Mouse (Mus musculus) spleen, postnatal 4 days (tissue): ENCODE results near the gene H2-Eb1.

ENCODE experiments used
- DNase-seq, 2 experiments: peaks; one replicate each; pipeline ENCODE4 v3.0.0; 2022; ENCODE audit warnings: low spot score in 2 of 2

Gene H2-Eb1

DNA sequence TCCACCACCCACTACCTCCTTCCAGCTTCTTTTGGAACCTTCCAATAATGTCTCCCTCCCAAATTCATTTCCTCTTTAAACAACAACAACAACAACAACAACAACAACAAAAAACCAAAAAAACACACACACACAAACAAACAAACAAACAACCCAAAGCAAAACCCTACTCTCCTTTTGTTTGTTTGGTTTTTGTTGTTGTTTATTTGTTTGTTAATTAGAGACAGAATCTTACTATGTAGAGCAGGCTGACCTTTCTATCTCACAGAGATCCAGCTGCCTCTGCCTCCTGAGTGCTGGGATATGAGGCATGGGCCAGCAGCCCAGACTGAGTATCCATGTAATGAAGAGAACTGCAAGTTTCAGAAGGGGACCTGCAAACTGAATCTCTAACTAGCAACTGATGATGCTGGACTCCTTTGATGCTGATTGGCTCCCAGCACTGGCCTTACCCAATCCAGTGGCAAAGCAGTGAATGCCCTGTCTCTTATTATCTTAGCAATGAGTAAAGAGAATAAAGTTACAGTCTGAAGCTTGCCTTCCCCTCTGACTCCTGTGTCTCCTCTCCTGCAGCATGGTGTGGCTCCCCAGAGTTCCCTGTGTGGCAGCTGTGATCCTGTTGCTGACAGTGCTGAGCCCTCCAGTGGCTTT is at the start of gene H2-Eb1:
H2-Eb1 (plus strand) TSS at position 488 of the 651 bp plus-strand sequence.
- DNase-seq = peak; percentile 82 to 86

DNA sequence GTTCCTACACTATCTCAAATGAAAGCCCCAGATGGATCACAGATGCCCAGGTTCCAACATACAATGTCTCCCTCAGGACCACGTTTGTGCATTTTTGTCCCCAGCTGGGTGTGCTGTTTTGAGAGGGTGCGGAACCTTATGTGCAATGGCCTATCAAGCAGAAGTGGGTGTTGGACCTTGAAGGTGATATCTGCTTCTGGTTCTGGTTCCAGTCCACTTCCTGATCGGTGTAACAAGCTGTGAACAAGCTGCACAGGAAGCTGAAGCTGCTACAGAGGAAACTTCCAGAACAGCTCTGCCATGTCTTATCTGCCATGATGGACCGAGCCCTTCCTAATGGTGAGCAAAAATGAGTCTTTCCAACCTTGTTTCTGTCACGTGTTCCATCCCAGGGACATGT is 49.2 kb upstream of the H2-Eb1 start:
- DNase-seq = no peak

DNA sequence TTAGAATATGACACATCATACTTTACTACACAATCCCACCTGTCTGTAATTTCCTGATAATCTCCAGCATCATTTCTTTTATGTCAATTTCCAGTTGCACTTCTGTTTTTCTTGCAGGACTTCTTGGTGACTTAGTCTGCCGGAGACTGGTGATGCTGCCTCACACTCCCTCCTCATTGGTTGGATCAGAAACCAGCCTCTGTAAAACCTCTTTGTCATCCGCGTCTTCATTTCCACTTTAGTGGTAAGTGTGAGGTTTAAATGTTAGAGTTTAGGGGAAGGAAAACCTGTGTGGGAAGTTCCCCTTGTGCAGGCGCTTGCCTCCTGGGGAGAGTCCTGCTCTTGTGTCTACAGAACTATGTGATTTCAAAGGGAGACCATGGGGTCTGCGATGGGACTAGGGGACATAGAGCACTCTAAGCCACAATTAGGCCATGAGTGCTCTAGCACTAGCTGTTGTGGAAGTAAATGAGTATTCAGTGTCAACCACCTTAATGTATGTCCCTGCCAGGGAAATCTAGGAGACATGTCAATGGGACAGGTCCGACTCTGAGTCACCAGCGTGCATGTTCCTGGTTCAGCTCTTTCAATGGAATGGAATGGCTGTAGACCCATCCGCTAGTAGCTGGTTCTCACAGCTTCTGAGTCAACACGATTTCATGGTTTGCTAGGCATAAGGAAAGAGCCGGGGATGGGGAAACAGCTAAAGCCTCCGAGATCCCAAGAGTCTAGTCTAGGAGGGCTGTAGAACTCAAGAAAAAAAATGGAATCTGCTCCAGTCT is 47.9 kb upstream of the H2-Eb1 start, which contains the start of gene H2-Ab1:
H2-Ab1 (plus strand) TSS at position 96 of the 782 bp plus-strand sequence.
- peak; percentile 83 to 93 for DNase-seq

DNA sequence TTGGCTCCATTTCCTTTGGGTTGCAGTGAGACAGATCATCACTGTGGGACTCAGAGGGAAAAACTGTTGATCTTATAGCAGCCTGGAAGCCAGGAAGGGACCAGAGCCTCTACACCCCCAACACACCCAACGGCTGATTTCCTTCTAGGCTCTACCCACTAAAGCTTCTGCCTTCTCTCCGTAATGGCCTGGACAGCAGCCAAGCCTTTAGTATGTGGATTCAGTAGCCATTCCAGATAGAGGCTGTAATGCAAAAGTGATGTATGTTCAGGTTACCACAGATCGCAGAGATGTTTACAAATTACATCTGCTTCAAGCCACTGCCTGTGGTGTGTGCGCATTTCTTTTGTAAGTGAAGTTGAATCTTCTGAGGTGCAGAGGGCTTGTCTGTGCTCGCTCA is 45.1 kb upstream of the H2-Eb1 start:
- DNase-seq = no peak

DNA sequence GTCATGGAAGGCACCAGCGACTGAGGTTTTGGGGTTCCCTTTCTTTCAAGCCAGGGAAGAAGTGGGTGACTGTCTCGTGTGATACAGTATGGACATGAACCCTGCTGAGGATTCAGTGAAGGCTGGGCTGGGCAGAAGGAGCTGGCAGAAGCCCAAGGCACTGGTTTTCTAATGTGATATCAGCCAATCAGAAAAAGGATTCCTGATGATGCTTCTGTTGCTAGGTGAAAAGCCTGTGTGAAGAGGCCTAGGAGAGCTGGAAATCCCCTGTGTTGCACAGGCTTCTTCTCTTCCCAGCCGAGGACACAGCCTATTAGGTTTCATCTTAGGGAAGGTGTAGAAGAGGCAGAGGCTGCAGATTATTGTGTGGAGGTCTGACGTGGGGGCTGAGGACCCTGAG is 44.2 kb upstream of the H2-Eb1 start:
- peak; percentile 59 to 70 for DNase-seq

DNA sequence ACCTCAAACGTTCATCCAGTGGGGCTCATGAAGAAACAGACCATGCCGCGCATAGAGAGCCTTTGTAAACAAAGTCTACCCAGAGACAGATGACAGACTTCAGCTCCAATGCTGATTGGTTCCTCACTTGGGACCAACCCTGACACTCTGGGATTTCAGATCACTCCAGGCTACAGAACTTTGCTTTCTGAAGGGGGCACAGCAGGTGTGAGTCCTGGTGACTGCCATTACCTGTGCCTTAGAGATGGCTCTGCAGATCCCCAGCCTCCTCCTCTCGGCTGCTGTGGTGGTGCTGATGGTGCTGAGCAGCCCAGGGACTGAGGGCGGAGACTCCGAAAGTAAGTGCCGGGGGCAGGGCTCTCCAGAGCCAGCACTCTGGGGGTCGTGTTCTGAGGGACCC is 42.6 kb upstream of the H2-Eb1 start:
- DNase-seq = peak; percentile 70 to 81

DNA sequence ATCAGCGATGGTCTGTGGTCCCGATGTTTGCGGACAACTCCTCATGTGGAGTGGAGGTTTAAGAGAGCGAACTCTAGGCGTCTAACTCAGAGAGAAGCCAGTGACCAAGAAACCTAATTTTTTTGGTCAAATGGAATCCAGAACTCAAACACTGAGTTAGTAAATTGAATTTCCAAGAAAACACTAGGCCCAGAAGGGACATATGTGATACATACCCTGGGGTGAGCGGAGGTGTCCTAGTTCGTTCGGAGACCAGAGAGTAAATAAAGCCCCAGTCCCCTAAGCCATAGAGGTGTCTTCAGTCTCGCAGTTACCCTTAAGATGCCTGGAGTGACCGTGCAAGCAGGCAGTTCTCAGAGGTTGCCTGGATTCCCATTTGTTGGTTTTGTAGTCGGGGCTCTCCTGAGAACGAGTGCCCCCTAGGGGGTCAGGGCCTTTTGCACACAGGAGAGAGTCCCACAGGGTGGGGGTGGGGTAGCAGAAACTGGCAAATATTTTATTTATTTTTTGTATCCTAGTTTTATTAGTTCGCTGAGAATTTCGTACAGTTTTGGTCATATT is 41.8 kb upstream of the H2-Eb1 start:
- peak in 1 of 2 experiments; percentile 48 for DNase-seq

DNA sequence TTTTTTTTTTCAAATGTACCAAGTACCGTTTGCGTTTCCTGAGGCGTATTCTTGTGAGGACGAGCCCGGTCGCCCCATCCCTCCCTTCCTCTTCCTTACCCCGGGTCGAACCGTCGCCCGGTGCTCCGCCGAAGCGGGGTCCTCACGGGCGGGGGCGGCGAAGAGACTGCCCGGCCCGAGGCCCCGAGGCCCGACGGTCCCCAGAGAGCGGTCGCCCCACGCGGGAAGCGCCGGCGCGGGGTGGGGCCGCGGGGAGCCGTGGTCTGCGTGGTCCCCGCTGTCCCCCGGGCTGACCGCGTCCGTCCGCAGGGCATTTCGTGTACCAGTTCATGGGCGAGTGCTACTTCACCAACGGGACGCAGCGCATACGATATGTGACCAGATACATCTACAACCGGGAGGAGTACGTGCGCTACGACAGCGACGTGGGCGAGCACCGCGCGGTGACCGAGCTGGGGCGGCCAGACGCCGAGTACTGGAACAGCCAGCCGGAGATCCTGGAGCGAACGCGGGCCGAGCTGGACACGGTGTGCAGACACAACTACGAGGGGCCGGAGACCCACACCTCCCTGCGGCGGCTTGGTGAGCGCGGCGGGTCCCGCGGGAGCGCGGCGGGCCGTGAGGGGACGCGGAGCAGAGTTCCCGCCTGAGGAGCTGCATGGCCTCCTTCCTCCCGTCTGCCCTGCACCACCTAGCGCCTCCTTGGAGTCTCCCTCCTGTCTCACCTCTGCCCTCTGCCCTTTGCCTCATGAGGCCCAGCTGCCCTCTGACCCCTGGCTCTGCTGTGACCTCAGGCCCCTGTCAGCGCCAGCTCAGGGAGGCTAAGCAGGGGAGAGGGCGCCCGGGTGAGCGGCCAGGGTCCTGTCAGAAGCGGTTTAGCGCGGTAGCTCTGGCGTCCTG is 41.0 kb upstream of the H2-Eb1 start:
- DNase-seq = peak in 1 of 2 experiments; percentile 33

DNA sequence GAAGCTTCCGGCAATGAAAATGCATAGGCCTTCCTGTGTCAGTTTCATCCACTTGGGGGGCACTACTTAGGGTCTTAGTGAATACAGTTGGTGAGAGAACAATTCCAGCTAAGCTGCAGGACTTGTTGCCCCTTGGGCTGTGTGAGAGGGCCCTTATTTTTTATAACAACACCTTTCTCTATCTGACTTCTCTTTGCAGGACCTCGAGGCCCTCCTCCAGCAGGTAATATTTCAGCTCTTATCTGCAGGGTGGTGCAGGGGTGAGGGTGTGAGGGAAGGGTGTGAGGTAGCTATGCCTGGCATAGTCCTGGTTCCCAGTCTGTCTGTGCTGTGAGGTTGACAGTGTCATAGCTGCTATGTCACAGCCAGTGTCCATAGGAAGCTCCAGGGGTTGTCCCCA is 37.4 kb upstream of the H2-Eb1 start:
- DNase-seq = no peak

DNA sequence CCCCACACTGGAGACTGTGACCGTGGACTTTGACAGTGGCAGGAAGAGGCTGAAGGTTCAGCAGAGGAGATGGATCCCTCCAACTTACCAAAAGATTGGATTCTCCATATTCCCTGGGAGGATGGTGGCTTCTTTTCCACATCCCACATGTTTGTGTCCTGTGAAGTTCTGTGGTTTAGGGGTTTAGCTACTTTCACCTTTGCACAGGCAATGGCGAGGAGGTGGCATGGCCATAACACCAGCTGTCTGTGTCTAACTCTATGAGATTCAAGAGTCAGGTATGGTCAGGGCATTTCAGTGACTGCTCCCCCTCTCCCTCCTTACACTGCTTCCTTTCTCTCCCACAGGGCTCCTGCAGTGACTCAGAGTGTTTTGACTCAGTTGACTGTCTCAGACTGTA is 36.9 kb upstream of the H2-Eb1 start:
- no peak for DNase-seq

DNA sequence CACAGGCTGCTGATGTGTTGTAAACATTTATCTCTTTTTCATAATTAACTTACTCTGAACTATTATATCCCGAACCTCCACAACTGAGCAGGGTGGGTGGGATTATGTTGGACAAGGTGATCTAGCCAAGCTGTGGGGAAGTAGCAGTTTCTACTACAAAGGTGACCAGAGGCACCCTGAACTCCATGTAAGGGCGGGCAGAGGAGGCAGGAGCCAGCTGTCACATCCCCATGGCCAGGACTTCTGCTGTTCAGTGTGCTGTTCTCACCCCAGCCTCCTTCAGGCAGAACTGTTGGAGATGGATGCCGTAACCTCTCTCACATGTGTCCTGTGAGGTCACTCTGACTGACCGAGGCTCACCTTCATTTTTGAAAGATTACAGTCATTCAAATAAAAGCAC is 35.9 kb upstream of the H2-Eb1 start:
- no peak for DNase-seq

DNA sequence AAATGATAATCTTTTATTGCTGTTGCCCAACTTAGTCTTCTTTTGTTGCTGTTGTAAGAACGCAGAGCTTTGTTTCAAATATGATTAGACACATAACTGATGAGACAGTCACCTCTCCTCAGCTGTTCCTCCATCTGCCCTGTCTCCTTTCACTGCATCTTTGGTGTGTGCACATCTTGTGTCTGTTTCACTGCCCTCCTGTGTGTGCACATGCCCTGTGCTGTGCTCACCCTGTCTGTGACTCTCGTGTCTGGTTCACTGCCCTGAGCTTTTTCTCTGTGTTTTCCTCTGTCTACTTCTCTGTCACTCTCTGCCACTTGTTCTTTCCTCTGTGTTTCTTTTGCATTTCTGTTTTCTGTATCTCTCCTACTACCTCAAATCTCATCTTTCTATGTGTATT is 35.4 kb upstream of the H2-Eb1 start:
- no peak for DNase-seq

DNA sequence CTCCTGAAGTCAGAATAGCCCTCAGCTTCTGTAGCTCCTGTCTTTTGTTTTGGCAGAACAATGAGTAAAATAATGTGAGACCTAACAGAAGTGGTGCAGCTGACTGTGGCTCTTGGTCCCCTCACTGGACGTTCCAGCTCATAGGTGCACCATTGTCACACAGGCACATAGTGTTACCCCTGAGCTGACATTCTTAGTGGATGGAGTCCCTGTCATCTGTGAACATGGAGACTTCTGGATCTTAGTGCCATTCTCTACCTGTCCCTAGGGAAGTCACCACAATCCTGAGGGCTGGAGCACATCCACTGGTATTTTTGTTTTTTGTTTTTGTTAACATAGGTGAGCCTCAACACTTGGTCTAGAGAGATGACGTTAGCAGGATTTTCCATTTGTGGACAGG is 34.7 kb upstream of the H2-Eb1 start:
- DNase-seq = no peak

DNA sequence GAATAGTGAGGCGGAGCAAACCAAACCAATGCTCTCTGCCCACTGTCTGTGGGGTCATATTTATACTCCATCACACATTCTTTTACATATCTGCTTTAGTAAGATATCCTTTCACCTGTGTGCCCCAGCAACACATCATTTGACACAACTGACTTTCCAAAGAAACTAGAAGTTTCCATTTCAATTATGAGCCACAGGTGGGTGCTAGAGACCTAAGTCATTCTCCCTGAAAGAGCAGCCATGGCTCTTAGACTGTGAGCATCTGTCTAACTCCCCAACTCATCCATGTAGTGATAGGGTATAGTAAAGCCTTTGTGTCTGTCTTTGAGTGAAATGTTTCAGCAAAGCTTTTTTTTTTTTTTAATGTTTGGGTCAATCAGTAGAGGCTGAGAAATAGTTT is 33.6 kb upstream of the H2-Eb1 start:
- no peak for DNase-seq

DNA sequence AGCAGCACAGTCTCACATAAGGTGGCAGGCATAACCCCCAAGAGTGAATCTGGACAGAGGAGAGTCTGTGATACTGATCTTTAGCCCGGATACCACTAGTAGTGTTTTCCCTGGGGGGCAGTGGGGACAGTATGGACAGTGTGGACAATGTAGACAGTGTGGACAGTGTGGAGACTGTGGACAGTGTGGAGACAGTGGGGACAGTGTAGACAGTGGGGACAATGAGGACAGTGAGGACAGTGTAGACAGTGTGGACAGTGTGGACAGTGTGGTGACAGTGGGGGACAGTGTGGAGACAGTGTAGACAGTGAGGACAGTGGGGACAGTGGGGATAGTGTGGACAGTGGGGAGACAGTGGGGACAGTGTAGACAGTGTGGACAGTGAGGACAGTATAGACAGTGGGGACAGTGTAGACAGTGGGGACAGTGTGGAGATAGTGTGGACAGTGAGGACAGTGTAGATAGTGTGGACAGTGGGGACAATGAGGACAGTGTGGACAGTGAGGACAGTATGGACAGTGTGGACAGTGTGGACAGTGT is 25.1 kb upstream of the H2-Eb1 start:
- no peak for DNase-seq

DNA sequence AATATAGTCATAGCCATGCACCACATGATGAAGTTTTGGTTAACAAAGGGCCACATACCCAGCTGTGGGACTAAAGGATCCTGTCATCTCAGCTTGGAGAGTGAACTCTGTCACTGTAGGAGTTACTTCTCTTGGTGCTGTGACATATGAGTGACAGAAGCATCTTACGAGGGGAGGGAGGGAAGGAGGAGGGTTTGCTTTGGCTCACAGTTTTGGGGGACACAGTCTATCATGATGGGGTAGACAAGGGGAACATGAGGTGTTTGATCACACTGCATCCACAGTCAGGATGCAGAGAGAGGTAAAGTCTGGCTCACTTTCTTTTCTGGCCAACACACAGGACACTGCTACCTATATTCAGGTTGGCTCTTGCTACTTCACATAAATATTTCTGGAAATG is 23.8 kb upstream of the H2-Eb1 start:
- no peak for DNase-seq

DNA sequence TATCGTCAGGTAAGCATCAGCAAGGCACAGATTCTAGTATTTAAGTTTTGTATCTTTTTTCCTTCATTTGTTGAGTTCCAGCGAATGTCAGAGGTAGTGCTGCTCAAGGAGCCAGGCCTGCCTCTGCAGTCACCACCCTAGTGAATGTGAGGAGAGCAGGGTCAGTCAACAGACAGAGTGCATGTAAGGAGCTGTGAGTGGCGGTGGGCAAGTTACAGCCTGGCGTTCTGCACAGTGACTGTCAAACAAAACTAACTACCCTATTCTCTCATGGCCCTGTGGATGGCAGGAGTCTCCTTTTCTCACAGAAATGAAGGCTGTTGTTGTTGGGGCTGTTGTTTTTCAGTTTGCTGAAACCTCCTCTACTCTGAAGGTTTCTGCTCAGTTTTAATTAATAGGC is 20.3 kb upstream of the H2-Eb1 start:
- DNase-seq = no peak

DNA sequence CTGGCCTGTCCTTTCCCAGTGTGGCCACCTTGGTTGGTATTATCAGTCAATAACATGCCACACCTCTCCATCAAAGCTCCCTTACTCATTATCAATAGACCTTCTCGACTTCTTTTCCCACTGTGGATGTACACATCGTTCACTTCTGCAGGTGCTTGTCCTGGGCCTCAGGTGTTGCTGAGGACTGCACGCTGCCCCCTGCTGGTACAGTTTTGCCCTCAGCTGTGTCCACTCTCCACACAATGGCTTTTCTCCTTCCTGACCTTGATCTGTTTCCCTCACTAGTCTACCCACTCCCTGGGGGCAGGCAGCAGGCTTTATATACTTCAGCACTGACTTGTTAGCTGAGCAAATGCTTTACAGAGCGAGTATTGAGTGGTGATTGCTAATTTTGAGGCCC is 19.8 kb upstream of the H2-Eb1 start:
- peak; percentile 29 to 77 for DNase-seq

DNA sequence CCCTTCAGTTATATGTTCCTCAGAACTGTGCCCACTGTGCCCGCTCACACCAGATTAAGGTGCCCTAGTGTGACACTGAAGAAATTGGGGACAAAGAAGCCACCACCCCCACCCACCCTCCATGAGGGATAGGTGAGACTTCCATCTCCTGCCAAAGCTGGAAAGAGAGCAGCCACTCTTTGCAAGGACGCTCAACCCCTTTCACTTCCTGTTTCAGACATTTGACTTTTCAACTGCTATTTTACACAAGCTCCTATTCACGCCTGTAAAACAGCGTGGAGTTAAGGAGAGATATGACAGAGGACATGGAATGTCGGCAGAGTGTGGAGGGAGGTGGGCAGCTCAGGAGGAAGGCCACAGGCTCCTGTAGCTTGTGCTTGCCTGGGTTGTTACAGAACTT is 19.2 kb upstream of the H2-Eb1 start:
- DNase-seq = no peak

DNA sequence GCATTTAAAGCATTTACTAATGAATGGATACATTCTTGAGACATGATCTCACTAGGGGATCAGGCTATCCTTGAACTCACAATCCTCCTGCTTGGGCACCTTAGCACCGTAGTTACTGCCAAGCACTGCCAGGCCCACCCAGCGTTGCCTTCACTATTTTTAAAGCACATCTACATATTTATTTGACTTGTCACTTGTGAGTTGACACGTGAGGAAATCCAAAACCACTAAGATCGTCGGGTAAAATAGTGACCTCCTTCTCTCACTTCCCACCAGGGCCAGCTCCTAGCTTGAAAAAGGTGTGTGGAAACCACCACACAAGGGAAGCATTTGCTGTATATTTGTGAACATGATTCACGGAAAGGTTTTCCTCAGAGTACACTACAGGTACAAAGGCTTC is 18.7 kb upstream of the H2-Eb1 start:
- DNase-seq = no peak

DNA sequence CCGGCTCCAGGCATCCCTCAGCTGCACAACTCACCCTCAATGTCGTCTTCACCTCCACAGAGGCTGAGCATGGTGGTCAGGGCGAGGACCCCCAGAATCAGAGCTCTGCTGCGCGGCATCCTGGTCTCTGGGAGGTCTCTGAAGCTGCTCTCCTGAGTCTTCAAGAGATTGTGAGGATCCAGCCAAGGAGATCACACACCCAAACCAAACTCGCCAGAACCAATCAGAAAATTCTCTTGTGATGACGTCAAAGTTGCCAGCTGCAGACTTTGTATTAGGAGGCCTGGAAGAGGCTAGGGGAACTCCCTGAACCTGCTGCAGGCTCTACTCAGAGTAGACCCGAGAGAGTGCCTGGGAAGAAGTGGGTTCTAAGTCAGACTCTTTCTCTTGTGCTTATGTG is 18.0 kb upstream of the H2-Eb1 start, which contains the start of gene H2-Aa:
H2-Aa (minus strand) TSS at position 176 of the 400 bp plus-strand sequence.
- peak; percentile 79 to 82 for DNase-seq

DNA sequence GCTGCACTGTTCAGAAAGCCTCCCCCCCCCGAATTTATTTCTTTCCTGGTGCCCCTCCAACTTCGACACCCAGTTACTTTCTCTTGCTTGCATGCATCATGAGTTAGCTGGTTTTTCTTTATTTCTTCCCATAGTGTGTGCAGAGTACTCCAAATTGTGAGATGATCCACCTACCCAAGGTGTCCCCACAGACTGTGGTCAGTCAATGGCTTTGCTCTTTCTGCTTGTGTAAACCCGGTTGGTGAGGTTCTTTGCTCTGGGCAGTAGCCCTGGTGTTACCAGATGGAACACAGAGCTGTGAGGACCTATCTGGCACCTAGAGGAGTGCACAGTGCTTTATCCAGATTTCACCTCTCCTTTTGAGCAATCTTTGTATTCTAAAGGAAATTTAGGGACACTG is 17.5 kb upstream of the H2-Eb1 start:
- no peak for DNase-seq
